Mouse (Mus musculus): ENCODE results near the gene Zfp652. TPM values are rescaled to one million over a fixed set of nuclear protein-coding genes. Genes with fewer than 3 reads are reported as not detected.

Gene Zfp652
- polyA plus RNA-seq, 1 experiment from 2014 or later, result 28.2 TPM

GRCm38 (mm10) chr11:95688515-95688914 lies 24.0 kb upstream of the Zfp652 start:
- WGBS, result 79% methylated on average over 6 of the region's 6 CpGs
- H3K27ac ChIP-seq (replicated peaks), result no peak overlapping the region

GRCm38 (mm10) chr11:95688981-95689380 lies 23.5 kb upstream of the Zfp652 start:
- Histone ChIP-seq H3K36me3 (no peaks in the 10 kb centered on the region), H3K27me3 (0 out of 2 replicates have a peak, but pooled peaks cover 5% of the 10 kb centered on the region)

More at GRCm38 (mm10) chr11:95688515-95688914, 24.0 kb upstream of the Zfp652 start:
- no peaks in the 10 kb centered on the region for H3K4me1 ChIP-seq
- no peak for ATAC-seq (ENCODE audit: low FRiP score, low read depth)
- H3K9me3 ChIP-seq, result no peaks in the 10 kb centered on the region
- no peak overlapping the region for H3K4me3 ChIP-seq
- no peaks in the 10 kb centered on the region for H3K36me3 ChIP-seq
- H3K9ac ChIP-seq (replicated peaks), result no peak overlapping the region
- 0 out of 2 replicates have a peak, but pooled peaks cover 5% of the 10 kb centered on the region for H3K27me3 ChIP-seq
- no peak overlapping the region for H3K4me2 ChIP-seq (replicated peaks)

GRCm38 (mm10) chr11:95689544-95689943 lies 22.9 kb upstream of the Zfp652 start:
- H3K4me3 ChIP-seq, result no peak overlapping the region
- ATAC-seq (ENCODE audit: low FRiP score, low read depth), result no peak
- 0 out of 2 replicates have a peak, but pooled peaks cover 5% of the 10 kb centered on the region for H3K27me3 ChIP-seq
- no peaks in the 10 kb centered on the region for H3K4me1 ChIP-seq
- H3K4me2 ChIP-seq (replicated peaks), result no peak overlapping the region
- H3K9me3 ChIP-seq, result no peaks in the 10 kb centered on the region
- H3K36me3 ChIP-seq, result no peaks in the 10 kb centered on the region
- no peak overlapping the region for H3K9ac ChIP-seq (replicated peaks)
- WGBS, result 92% methylated on average over 3 of the region's 3 CpGs
- H3K27ac ChIP-seq (replicated peaks), result no peak overlapping the region

More at GRCm38 (mm10) chr11:95688981-95689380, 23.5 kb upstream of the Zfp652 start:
- 80% methylated on average over 7 of the region's 7 CpGs for WGBS
- no peak overlapping the region for H3K27ac ChIP-seq (replicated peaks)
- H3K4me3 ChIP-seq, result no peak overlapping the region
- no peaks in the 10 kb centered on the region for H3K9me3 ChIP-seq
- no peaks in the 10 kb centered on the region for H3K4me1 ChIP-seq
- no peak overlapping the region for H3K4me2 ChIP-seq (replicated peaks)
- no peak for ATAC-seq (ENCODE audit: low FRiP score, low read depth)
- H3K9ac ChIP-seq (replicated peaks), result no peak overlapping the region

- no peak overlapping the region for H3K4me3 ChIP-seq
- no peak overlapping the region for H3K27ac ChIP-seq (replicated peaks)
- H3K9me3 ChIP-seq, result no peaks in the 10 kb centered on the region
- H3K36me3 ChIP-seq, result no peaks in the 10 kb centered on the region
- no peaks in the 10 kb centered on the region for H3K4me1 ChIP-seq
- no peaks in the 10 kb centered on the region for H3K27me3 ChIP-seq
- WGBS, result 76% methylated on average over 5 of the region's 5 CpGs
- H3K9ac ChIP-seq (replicated peaks), result no peak overlapping the region
- ATAC-seq (ENCODE audit: low FRiP score, low read depth), result no peak
- H3K4me2 ChIP-seq (replicated peaks), result no peak overlapping the region
These were observed 13.9 kb upstream of the Zfp652 start for GRCm38 (mm10) chr11:95698541-95698940.

DNA sequence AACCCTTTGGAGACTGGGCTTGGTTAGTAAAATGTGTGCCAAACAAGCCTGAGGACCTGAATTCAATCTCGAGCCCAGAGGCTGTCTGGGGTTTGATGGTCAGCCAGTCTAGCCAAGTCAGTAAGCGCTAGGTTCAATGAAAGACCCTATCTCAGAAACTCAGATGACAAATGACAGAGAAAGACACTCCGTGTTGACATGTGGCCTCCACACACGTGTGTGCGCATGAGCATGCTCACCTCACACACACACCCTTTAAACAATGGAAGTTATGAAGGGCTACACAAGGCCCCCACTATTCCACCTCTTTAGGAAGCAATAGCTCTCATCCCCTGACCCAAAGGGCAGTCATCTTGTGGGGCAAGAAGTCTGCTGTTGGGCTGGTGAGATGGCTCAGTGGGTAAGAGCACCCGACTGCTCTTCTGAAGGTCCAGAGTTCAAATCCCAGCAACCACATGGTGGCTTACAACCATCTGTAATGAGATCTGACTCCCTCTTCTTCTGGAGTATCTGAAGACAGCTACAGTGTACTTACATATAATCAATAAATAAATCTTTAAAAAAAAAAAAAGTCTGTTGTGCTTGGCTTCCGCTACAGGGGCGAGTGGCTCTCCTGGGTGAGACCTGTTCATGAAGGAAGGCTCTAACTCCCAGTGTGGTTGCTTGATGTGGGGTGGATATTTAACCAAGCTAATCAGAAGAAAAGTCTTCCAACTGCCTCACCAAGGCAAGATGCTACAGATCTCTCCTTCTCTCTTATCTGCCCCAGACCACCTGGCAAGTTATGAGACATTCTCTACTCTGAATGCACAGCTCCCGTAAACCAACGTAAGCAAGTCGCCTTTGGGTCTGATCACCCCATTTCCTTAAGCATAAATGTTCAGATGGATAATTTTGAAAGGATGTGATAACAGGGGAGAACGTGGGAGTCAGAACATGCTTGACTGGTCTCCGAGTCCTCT lies 11.4 kb upstream of the Zfp652 start:
- Histone ChIP-seq H3K27me3 (no peaks in the 10 kb centered on the region), H3K36me3 (no peaks in the 10 kb centered on the region), H3K4me3 (no peak overlapping the region), H3K27ac (replicated peaks) (no peak overlapping the region), H3K9ac (replicated peaks) (no peak overlapping the region), H3K4me2 (replicated peaks) (no peak overlapping the region), H3K4me1 (no peaks in the 10 kb centered on the region), H3K9me3 (no peaks in the 10 kb centered on the region)
- no peak for ATAC-seq (ENCODE audit: low FRiP score, low read depth)
- WGBS, result 91% methylated on average over 13 of the region's 13 CpGs

DNA sequence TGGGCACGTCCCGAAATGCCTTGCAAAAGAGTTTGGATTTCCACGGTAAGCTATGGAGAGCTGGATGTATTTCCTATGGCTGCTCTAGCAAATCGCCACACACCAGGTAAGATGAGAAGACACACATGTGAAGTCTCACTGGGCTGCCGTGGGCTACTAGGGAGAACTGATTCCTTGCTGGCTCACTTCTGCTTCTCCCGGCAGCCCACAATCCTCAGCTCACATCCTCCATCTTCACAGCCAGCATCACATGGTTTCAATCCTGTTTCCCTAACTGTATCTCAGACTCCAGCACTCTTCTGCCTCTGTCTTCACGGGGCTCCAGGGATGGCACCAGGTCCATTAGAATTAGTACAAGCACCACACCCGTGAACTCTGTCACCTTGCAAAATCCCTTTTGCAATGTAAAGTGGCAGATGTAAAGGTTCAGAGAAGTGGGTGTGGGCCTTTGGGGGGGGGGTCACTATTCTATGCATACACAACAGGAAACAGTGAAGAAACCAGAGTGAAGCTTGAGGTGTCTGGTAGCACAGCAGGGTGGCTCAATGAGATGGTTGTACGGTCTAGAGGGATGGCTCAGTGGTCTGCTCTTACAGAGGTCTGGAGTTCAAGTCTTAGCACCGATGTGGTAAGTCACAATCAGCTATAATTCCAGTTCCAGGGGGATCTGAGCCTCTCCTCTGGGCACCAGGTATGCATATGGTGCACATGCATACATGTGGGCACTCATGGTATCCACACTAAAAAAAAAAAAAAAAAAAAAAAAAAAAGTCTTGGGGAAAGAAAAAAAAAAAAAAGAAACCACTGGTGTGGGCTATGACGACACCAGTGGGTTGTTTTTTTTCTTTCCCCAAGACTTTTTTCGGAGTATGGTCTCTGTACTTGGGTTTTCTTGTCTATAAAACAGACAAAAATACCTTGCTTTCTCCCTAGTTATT lies 8.2 kb upstream of the Zfp652 start:
- no peaks in the 10 kb centered on the region for H3K9me3 ChIP-seq
- no peak for ATAC-seq (ENCODE audit: low FRiP score, low read depth)
- no peak overlapping the region for H3K9ac ChIP-seq (replicated peaks)
- no peak overlapping the region for H3K4me3 ChIP-seq
- no peaks in the 10 kb centered on the region for H3K4me1 ChIP-seq
- no peaks in the 10 kb centered on the region for H3K27me3 ChIP-seq
- no peak overlapping the region for H3K4me2 ChIP-seq (replicated peaks)
- H3K27ac ChIP-seq (replicated peaks), result no peak overlapping the region
- 89% methylated on average over 12 of the region's 12 CpGs for WGBS
- H3K36me3 ChIP-seq, result no peaks in the 10 kb centered on the region

DNA sequence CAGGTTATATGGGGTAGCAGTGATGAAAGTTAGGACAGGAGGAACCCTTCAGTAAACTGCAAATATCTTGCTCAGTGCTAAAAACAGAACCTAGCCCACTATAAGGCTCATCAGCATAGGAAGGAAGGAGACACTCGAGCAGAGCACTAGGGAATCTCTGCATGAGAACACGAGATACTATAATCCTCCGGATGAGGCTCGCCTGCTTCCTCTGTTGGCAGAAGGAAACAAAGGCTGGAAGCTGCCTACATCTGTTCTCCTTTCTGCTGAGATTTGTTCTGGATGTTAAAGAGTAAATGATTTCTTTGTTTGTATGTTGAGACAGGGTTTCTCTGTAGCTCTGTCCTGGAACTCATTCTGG lies 7.5 kb upstream of the Zfp652 start:
- ATAC-seq (ENCODE audit: low FRiP score, low read depth), result no peak
- no peaks in the 10 kb centered on the region for H3K36me3 ChIP-seq
- H3K4me1 ChIP-seq, result no peaks in the 10 kb centered on the region
- H3K9ac ChIP-seq (replicated peaks), result no peak overlapping the region
- no peak overlapping the region for H3K4me2 ChIP-seq (replicated peaks)
- H3K9me3 ChIP-seq, result no peaks in the 10 kb centered on the region
- no peaks in the 10 kb centered on the region for H3K27me3 ChIP-seq
- 50% methylated on average over 4 of the region's 4 CpGs for WGBS
- no peak overlapping the region for H3K4me3 ChIP-seq
- H3K27ac ChIP-seq (replicated peaks), result no peak overlapping the region

GRCm38 (mm10) chr11:95709534-95710040 lies 2.9 kb upstream of the Zfp652 start:
- Histone ChIP-seq H3K27ac (replicated peaks) (no peak overlapping the region), H3K9me3 (no peaks in the 10 kb centered on the region), H3K4me2 (replicated peaks) (no peak overlapping the region), H3K36me3 (no peaks in the 10 kb centered on the region), H3K27me3 (no peaks in the 10 kb centered on the region), H3K4me1 (peaks cover 8% of the 10 kb centered on the region), H3K9ac (replicated peaks) (no peak overlapping the region), H3K4me3 (no peak overlapping the region)
- WGBS, result 94% methylated on average over 6 of the region's 6 CpGs
- ATAC-seq (ENCODE audit: low FRiP score, low read depth), result no peak

DNA sequence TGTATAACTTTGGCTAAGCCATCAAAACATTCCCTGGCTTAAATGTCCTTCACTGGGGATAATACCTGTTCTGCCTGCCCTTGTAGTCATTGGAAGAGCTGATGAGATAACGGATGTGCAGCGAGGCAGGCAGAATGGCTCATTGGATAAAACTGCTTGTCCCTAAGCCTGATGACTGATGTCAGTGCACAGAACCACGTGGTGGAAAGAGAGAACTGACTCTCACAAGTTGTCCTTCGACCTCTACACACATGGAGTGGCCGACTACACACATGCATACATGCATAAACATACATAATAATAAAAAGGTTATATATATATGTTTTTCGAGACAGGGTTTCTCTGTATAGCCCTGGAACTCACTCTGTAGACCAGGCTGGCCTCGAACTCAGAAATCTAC lies 2.0 kb upstream of the Zfp652 start:
- no peak for ATAC-seq (ENCODE audit: low FRiP score, low read depth)
- Histone ChIP-seq H3K27me3 (no peaks in the 10 kb centered on the region), H3K4me1 (peaks cover 17% of the 10 kb centered on the region), H3K9ac (replicated peaks) (no peak overlapping the region), H3K4me2 (replicated peaks) (no peak overlapping the region), H3K9me3 (no peaks in the 10 kb centered on the region), H3K36me3 (no peaks in the 10 kb centered on the region), H3K27ac (replicated peaks) (no peak overlapping the region), H3K4me3 (no peak overlapping the region)
- WGBS, result 79% methylated on average over 7 of the region's 7 CpGs

DNA sequence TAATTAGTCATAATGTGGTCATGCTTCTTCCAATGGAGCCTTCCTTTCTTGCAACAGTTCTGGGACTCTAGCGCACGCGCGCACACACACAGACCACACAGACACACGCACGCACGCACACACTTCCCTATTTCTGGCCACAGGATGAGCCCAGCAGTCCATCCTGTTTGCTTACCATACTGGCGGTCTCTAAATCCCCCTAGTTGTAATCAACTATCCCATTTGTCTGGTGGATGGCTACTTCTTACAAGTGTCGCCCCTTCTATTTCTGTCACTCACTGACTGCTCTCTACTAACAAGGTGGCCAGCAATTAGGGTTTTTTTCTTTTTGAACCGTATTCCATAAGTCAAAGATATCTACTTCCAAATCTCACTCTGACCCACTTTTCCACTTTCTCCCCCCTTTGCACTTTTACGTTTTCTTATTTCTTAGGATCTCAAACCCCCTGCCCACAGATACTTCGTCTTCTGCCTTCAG lies 349 bp upstream of the Zfp652 start:
- WGBS, result 33% methylated on average over 12 of the region's 12 CpGs
- H3K36me3 ChIP-seq, result no peaks in the 10 kb centered on the region
- peak; percentile 38; the same call in 1 of the 2 replicates for ATAC-seq (ENCODE audit: low FRiP score, low read depth)
- H3K4me2 ChIP-seq (replicated peaks), result peak overlapping the region; percentile 95
- no peaks in the 10 kb centered on the region for H3K27me3 ChIP-seq
- H3K4me1 ChIP-seq, result peaks cover 24% of the 10 kb centered on the region
- peak overlapping the region; percentile 98; the same call in 1 of the 2 replicates for H3K9ac ChIP-seq (replicated peaks)
- peak overlapping the region; percentile 93 for H3K4me3 ChIP-seq
- no peaks in the 10 kb centered on the region for H3K9me3 ChIP-seq
- peak overlapping the region; percentile 97 for H3K27ac ChIP-seq (replicated peaks)

- WGBS, result under 1% methylated on average over 41 of the region's 49 CpGs
- peak overlapping the region; percentile 97 for H3K27ac ChIP-seq (replicated peaks)
These were observed 845 bp downstream of the Zfp652 start for GRCm38 (mm10) chr11:95713225-95713810.

More at GRCm38 (mm10) chr11:95713225-95713810, 845 bp downstream of the Zfp652 start:
- Histone ChIP-seq H3K4me1 (peaks cover 24% of the 10 kb centered on the region), H3K4me2 (replicated peaks) (peak overlapping the region; percentile 95), H3K9me3 (no peaks in the 10 kb centered on the region), H3K36me3 (no peaks in the 10 kb centered on the region), H3K27me3 (no peaks in the 10 kb centered on the region), H3K4me3 (peak overlapping the region; percentile 93), H3K9ac (replicated peaks) (peak overlapping the region; percentile 98)
- peak; percentile 79 for ATAC-seq (ENCODE audit: low FRiP score, low read depth)
